Mouse (Mus musculus) brain, embryonic 14.5 days (tissue): ENCODE measurements around the gene 1700029F12Rik. TPM values are rescaled to one million over a fixed set of nuclear protein-coding genes. Genes with fewer than 3 reads are reported as not detected.

ENCODE experiments used
- DNase-seq: peaks from one replicate; pipeline ENCODE4 v3.0.0-alpha.2; 2011; ENCODE audit warnings: low read depth
- CTCF ChIP-seq: fragments of 200-500 bp; IDR thresholded peaks from 2 replicates; pipeline ENCODE4 v1.5.1; 2012; ENCODE audit warnings: inconsistent platforms, mild to moderate bottlenecking, moderate library complexity, borderline replicate concordance; ENCODE audit not compliant: insufficient read depth, insufficient read length; ENCODE audit errors: extremely low read depth
- POLR2A ChIP-seq: fragments of 200-500 bp; IDR thresholded peaks from 2 replicates; pipeline ENCODE4 v1.6.1; 2012; ENCODE audit warnings: mild to moderate bottlenecking, inconsistent platforms, borderline replicate concordance; ENCODE audit not compliant: poor library complexity, insufficient read depth, insufficient read length, severe bottlenecking; ENCODE audit errors: extremely low read depth
- polyA plus RNA-seq: library from polyadenylated mRNA; depleted of rRNA; stranded (reverse); fragments of >200 nt; gene quantifications from 2 replicates; pipeline ENCODE4 v1.2.3, GENCODE M21; 2012

Gene 1700029F12Rik
- polyA plus RNA-seq, 1 experiment: not detected

DNA sequence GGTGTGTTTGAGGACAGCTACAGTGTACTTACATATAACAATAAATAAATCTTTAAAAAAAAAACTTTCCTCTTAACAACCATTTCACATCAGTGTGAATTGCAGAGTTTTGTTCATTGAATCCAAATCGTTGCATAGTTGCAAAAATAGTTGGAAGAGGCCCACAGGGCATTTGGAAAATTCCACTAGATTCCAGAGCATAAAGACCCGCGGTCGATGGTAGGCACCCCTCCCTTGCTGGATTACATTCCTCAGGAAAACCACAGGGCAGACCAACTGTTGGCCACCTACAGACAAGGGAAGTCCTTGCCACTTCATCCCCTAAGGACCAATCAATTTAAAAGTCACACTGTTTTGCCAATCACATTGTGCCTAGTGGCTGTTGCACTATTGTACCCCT, 19.8 kb downstream of the 1700029F12Rik start:
- DNase-seq: no peak
- TF ChIP-seq CTCF (no peak), POLR2A (no peak)

DNA sequence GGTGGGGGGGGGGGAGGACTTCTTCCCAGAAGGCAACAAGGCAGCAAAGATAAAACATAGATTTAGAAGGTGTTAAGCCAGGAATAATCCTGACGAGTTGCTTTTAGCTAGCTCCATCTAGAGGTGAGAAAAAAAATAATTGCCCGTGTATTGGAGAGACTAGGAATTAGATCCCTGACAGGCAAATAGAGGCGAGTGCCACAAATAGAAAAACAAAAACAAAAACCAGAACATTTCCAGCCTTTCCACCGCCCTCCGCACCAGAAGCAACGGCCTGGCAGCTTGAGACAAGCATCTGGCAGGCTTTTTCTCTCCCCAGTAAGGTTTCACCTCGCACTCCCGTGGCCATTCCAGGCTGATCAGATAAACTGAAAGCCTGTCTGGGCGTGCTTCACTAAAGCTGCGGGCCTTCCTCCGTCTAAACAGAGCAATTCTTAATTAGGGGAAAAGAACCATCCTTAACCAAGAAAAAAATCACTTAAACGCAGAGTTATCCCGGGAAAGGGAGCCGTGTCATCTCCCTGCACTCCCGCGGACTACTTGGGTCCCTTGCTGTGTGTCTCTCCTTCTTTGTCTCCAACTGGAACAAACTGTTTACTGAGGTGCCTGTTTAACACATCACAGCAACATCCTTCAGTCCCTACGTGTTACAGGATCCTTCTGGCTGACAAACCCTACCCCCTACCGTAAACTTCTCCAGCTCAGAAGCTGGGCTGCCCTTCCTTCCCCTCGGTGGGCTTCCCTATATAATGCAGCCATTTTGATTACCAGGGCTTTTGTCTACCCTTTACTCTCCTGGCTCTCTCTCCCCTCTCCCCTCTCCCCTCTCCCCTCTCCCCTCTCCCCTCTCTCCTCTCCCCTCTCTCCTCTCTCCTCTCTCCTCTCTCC, 25.7 kb downstream of the 1700029F12Rik start:
- TF ChIP-seq CTCF (no peak), POLR2A (no peak)
- DNase-seq: peak; percentile 89

DNA sequence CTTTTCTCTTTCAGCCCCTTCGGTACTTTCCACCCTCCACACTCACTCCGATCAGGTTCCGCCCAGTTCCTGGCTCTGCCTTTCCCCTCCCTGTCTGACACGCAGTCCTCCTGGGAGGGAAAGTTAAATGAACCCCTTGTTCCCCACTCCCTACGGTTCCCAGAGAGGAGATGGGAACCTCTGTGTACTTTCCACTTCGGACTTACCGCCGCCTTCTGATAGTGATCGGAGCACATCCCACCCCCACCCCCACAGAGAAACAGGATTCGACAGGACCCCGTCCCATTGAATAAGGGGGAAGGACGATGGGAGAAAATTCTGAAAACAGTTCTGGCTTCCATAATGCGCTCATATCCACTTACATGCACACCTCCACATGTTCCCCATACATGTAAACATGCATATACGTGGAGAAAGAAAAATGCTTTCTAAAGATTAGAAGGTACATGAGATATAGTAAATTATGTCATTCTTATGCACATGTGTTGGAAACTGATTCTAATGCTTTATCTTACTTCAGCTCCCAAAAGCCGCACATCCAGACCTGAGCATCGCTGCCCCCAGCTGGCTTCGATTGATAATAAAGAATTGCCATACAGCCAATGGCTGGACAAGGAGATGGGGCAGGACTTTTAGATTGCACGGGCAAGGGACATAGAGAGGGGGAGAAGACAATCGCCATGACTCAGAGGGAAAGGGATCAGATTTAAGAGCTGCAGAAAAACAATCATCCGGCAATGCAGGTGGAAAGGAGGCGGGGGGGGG, 26.5 kb downstream of the 1700029F12Rik start:
- no peak for TF ChIP-seq POLR2A
- TF ChIP-seq CTCF: peak; percentile 19; the same call in 1 of the 2 replicates
- peak; percentile 80 for DNase-seq

DNA sequence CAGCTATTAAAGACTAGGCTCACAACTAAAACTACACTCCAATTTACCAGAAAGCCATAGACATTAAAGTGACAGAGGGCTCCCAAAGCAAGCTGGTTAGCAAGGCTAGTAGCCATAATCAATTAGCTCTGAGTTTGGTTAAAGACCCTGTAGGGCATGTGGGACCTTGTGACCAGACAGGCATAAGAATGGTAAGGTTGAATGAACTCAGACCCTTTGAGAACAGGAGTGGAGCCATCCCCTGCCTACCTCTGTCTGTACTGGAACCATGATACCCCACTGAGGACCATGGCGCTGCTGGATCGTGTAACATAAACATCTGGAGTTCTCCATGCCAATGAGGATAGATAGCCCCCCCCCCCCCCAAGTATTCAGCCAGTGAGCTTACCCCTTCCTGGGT, 27.4 kb downstream of the 1700029F12Rik start:
- no peak for TF ChIP-seq CTCF
- TF ChIP-seq POLR2A: no peak
- DNase-seq: no peak

DNA sequence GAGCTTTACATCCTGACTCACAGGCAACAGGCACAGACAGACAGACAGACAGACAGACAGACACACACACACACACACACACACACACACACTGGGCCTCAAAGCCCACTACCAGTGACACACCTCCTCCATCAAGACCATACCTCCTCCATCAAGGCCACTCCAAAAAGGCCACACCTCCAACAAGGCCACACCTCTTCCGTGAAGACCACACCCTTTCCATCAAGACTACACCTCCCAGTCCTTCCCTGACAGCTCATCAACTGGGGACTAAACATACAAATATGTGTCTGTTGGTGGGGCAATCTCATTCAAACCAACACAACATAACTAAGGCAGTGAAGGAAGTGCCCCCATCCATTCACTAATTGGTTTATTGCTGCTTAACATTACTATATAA, 37.1 kb downstream of the 1700029F12Rik start:
- TF ChIP-seq POLR2A (no peak), CTCF (no peak)

DNA sequence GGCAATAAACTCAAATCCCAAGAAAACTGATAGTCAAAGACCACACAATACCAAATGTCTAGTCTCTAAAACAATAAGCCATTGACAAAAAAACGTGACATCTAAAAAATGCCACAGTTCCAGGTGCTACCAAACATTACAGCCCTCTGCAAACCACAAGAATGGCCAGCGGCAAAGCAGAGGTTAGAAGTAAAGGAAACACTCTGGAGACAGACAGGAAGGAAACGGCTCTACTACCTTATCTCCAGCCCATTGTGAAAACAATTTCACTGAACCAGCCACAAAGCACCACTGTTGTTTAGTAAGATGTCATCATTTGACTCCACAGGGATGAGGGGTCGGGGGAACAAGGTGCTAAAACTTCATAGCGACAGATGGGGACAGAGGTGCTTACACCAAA, 38.9 kb downstream of the 1700029F12Rik start:
- TF ChIP-seq POLR2A: no peak
- TF ChIP-seq CTCF: no peak
- DNase-seq: no peak

More for the DNA sequence above, 37.1 kb downstream of the 1700029F12Rik start:
- no peak for DNase-seq

DNA sequence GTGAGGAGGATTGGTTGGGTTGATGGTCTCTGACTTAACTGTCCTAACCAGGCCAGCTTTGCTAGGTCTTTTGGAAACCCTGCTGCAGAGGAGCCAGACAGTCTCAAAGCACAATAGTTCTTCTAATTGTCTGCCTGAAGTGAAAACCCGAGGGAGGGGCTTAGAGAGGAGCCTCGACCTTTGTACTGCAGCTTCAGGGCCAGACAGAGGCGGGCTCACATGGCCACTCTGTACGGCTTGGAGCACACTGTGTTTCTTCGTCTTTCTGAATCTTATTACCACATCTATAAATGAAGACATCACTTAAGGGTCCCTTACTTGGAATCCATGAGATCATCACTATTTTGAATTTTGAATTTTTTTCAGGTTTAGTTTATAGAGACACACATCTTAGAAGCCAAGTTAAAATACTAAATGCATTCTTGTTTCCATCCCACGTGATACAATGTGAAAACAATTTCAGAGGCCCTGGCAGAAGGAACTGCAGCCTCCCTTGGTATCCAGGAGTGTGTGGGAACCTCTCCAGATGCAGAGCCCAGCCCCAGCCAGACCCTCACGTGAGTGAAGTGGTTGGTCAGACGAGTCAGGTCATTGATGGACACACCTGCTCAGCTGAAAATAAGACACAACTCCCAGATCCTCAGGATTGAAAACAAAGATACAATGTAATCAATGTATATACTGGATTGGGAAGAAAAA, 40.7 kb downstream of the 1700029F12Rik start:
- no peak for DNase-seq
- TF ChIP-seq CTCF (no peak), POLR2A (no peak)

DNA sequence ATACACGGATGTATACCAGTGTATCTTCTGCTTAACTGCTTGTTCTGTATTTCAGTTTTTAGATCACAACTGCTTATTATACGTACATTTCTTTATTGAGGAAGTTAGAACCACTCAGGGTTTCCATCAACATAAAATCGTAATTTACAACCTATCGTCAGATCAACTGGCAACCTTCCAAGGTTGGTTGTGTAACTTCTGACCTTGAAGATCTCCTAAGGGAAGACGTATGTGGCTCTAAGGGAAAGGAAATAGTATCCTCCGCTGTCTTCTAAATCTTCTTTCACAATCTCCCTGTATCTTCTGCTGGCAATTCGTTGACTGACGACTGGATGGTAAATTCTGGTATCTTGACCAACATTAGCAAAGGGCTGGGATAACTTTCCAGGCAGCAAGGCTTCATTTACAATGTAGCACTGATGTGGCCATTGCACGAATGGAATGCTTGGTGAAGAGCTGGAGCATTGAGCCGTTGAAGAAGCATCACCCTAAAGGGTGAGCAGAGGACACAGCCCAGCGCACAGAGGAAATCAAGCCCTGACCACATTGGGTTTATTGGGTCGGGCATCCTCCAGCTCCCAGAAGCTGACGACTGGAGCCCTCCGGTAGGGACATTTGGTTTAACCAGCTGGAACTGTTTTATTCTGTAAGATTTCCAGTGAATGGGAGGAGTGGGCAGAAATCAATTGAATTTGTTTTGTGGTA, 43.4 kb downstream of the 1700029F12Rik start:
- TF ChIP-seq CTCF (no peak), POLR2A (no peak)
- DNase-seq: no peak

DNA sequence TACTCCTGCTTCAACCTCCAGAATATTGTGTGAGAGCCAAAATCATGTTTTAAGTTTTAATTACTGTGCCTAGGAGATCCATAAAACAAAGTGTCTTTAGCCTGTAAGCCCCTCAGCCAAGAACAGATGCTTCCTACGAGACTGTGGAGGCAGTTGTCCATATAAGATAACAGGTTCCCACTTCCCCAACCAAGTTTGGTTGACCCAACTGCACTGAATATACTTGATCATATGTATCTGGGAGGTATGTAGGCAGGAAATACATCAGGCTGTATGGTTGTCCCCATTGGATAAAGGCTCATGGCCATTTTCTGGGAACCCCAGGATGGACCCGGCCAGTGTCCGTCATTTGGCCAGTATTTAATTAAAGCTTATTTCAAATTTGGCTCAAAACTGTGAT, 44.1 kb downstream of the 1700029F12Rik start:
- TF ChIP-seq CTCF (no peak), POLR2A (no peak)
- DNase-seq: no peak

DNA sequence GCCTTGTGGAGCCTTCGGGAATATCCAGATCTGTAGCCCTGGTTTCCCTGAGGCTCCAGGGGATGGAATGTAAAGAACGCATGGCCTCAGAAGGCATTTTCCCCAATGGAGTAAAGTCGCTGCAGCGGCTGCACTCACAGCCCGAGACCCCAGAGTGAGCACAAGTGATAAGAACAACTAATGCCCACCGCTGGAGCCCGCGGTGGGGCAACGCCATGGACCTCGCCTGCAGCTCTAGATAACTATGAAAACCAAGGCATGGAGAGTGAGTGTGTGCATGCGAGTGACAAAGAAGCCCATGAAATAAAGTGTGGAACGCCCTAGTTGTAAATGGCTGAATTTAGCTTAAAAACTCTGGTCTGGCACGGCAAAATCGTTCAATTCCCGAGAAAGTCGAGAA, 45.0 kb downstream of the 1700029F12Rik start:
- no peak for DNase-seq
- no peak for TF ChIP-seq POLR2A
- no peak for TF ChIP-seq CTCF
